Mouse (Mus musculus): ENCODE measurements around the gene Ppp1r13l.

Gene Ppp1r13l

GRCm38 (mm10) chr7:19365376-19365775 is 5.8 kb downstream of the Ppp1r13l start:
- no peak for DNase-seq (ENCODE audit: low spot score)

GRCm38 (mm10) chr7:19368380-19368779 is 8.8 kb downstream of the Ppp1r13l start:
- DNase-seq (ENCODE audit: low spot score), result no peak

GRCm38 (mm10) chr7:19369823-19370425 is 10.4 kb downstream of the Ppp1r13l start:
- DNase-seq (ENCODE audit: low spot score), result no peak

- no peak for DNase-seq (ENCODE audit: low spot score)
Measured at GRCm38 (mm10) chr7:19373367-19373766, 13.8 kb downstream of the Ppp1r13l start.

- DNase-seq (ENCODE audit: low spot score), result no peak
Measured at GRCm38 (mm10) chr7:19375368-19375767, 15.8 kb downstream of the Ppp1r13l start.

GRCm38 (mm10) chr7:19376019-19376418 is 16.5 kb downstream of the Ppp1r13l start:
- DNase-seq (ENCODE audit: low spot score), result no peak

GRCm38 (mm10) chr7:19378049-19378448 is 18.5 kb downstream of the Ppp1r13l start:
- no peak for DNase-seq (ENCODE audit: low spot score)

GRCm38 (mm10) chr7:19381377-19382165 is 22.0 kb downstream of the Ppp1r13l start, which contains the start of gene Ercc2:
Gene Ercc2 (plus strand): TSS chr7:19382010.
- peak; percentile 97 for DNase-seq (ENCODE audit: low spot score)

GRCm38 (mm10) chr7:19382166-19382541 is 22.6 kb downstream of the Ppp1r13l start:
- DNase-seq (ENCODE audit: low spot score), result no peak

GRCm38 (mm10) chr7:19383708-19384107 is 24.2 kb downstream of the Ppp1r13l start:
- DNase-seq (ENCODE audit: low spot score), result no peak

GRCm38 (mm10) chr7:19388699-19389413 is 29.3 kb downstream of the Ppp1r13l start:
- DNase-seq (ENCODE audit: low spot score), result no peak

- DNase-seq (ENCODE audit: low spot score), result no peak
Measured at GRCm38 (mm10) chr7:19394484-19394883, 34.9 kb downstream of the Ppp1r13l start.

GRCm38 (mm10) chr7:19399496-19400280 is 40.1 kb downstream of the Ppp1r13l start:
- DNase-seq (ENCODE audit: low spot score), result no peak

- no peak for DNase-seq (ENCODE audit: low spot score)
Measured at GRCm38 (mm10) chr7:19400946-19401345, 41.4 kb downstream of the Ppp1r13l start.

- DNase-seq (ENCODE audit: low spot score), result no peak
Measured at GRCm38 (mm10) chr7:19402535-19403112, 43.1 kb downstream of the Ppp1r13l start.

- peak; percentile 14 for DNase-seq (ENCODE audit: low spot score)
Measured at GRCm38 (mm10) chr7:19403731-19404296, 44.3 kb downstream of the Ppp1r13l start, which contains the start of gene Klc3. Gene Klc3 (minus strand): TSS chr7:19404104.

- no peak for DNase-seq (ENCODE audit: low spot score)
Measured at GRCm38 (mm10) chr7:19404476-19404875, 44.9 kb downstream of the Ppp1r13l start, which contains the start of gene Ckm. Gene Ckm (plus strand): TSS chr7:19404776.

GRCm38 (mm10) chr7:19405417-19405816 is 45.9 kb downstream of the Ppp1r13l start:
- peak; percentile 70 for DNase-seq (ENCODE audit: low spot score)

- no peak for DNase-seq (ENCODE audit: low spot score)
Measured at GRCm38 (mm10) chr7:19409753-19410152, 50.2 kb downstream of the Ppp1r13l start.

GRCm38 (mm10) chr7:19410766-19411344 is 51.3 kb downstream of the Ppp1r13l start:
- DNase-seq (ENCODE audit: low spot score), result no peak

GRCm38 (mm10) chr7:19411783-19412182 is 52.2 kb downstream of the Ppp1r13l start:
- DNase-seq (ENCODE audit: low spot score), result no peak

Data from ovary, postnatal 10 days (tissue).